Mouse (Mus musculus) kidney, postnatal 14 days (tissue): ENCODE measurements at regions not wholly inside any gene's neighbourhood (a gene's known extent, or its start where the extent isn't known, plus 50 kb on each side); places are given as distances from the start of the nearest gene placed in this dataset.
"Not testable (repeated sequence)": the region's sequence is repeated elsewhere in the genome, so short reads cannot be mapped to it uniquely, and the experiment has no call there.

Experiments used
- DNase-seq: peaks from one replicate; pipeline ENCODE4 v3.0.0; 2022; ENCODE audit warnings: mixed read lengths

GRCm38 (mm10) chr1:184669173-184669572 lies 63.2 kb downstream of the Hlx start:
- not testable (repeated sequence) for DNase-seq

DNA sequence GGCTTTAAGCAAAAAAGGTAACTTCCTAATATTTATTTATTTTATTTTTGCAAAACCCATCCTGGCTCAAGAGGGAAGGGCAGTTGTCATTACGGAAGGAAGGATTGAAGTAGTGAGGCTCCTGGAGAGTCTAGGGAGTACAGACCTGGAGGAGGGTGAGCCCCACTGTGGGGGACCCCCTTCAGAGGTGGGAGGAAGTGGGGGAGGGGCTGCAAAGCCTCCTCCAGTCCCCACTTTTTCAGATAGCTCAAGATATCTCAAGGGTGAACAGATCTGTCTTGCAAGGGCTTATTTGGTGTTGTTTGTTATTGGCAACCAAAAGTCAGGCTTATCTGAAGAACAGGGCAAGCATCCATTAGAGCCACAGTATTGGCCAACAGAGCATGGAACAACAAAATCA lies 64.0 kb downstream of the Hlx start:
- no peak for DNase-seq

DNA sequence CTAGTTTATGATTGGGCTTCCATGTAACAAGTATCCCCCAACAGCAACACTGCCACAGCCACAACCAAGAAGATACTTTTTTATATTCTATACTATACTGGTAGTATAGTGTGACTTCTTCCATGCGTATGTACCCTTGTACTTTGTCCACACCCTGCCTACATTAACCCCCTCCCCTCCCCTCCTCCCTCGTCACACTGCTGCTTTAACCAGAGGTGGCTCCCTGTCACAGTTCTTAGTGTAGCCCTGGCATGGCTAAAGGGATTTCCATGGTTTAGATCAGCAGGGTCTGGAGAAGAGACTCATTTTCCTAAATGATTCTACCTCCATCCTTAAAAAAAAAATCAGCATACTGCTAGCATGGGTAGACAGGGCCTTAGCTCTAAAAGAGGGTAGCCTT lies 64.4 kb downstream of the Hlx start:
- DNase-seq, result no peak

GRCm38 (mm10) chr1:184665243-184665642 lies 67.2 kb downstream of the Hlx start:
- no peak for DNase-seq

DNA sequence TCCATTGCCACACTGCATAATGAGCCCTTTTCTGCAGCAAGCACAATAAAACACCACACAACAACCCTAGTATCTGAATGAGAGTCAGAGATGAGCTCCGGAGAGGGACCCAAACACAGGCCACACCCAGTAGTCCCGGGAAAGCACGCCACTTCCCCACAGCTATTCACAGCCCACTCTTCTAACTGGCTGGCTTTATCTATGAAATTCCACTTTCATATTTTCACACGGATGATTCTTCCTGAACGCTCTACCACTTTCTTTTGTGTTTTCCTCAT lies 68.4 kb downstream of the Hlx start:
- DNase-seq, result no peak

DNA sequence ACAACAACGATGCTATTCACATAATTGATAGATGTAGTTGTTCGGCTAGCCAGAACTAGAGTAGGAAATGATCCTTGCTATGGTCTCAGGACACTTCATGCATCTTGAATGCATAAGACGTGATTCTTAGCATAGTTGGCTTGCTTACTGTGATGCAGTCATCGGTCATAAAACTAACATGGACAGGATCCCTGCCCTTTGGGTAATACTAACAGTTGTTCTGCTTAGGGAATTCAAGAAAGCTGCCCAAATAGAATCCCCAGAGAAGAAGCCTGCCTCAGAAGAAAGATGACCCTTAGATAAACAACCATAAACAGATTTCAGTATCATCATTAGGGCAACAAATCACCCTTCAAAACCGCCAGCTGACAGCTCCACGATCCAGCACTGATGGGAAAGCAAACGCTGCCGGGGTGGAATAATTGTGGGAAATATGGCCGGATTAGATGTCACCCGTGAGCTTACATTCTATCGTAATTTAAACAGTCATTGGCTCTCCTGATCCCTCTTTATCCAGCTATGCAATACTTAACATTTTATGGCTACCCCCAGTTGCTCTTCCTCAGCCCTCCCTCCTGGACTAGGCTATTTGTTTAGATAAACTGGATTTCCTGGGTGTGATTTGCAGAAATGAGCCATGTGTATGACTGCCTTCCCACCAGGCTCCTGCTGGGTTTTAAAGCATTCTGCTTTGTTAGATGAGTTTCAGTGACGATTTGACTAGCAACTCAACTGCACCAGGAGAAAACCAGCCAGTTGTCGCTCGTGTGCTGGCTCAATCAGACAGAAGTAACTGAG lies 68.9 kb downstream of the Hlx start:
- DNase-seq, result no peak

DNA sequence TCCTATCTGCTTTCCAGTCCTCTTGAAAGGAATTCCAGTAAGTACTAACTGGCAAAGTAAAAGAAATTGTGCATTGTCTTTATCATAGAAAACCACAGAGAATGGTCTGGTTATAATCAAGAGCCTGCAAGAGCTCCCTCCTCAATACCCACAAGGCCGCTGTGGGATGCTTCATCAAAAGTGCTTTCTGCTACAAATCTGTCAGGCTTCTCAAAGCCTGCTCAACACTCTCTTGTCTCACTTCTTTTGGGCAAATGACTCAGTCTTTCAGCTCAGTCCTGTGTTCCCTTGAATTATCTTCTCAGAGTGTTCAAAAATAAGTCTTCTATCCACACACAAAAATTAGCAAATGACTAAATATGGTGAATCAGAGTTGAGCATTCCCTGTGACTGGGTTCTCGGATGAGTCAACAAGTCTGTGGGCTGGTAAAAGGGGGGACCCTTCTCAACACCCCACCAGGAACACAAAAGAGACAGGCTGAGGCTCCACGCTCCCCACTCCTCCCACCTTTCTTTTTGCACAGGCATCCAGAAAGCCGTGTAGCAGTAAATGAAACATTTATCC lies 81.8 kb downstream of the Hlx start:
- DNase-seq, result no peak

DNA sequence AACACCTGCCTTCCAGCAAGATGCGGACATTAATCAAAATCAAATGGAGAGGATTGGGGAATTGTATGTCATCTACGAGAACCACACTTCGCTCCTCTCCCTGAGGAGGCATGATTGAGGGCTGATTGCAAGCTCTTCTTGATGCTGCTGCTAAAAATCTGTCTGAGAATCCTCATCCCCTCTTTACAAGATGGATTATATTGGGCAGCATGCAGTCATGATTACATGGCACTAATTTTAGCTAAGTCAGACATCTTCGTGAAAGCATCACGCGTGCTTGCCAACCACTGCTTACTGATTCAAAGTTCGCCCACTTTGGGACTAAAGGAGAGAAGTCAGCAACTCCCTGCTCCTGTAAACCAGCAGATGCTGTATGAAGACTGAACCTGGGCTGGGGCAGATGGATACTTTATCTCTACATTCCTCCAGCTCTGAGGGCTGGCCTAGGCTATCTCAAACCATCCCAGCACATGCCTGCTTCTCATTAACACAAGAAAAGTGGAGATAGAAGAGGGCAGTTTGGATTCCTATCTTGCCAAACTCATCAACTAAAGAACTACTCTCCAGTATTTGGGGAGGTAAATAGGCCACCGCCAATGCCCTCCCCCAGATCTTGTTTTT lies 84.4 kb downstream of the Hlx start:
- no peak for DNase-seq

DNA sequence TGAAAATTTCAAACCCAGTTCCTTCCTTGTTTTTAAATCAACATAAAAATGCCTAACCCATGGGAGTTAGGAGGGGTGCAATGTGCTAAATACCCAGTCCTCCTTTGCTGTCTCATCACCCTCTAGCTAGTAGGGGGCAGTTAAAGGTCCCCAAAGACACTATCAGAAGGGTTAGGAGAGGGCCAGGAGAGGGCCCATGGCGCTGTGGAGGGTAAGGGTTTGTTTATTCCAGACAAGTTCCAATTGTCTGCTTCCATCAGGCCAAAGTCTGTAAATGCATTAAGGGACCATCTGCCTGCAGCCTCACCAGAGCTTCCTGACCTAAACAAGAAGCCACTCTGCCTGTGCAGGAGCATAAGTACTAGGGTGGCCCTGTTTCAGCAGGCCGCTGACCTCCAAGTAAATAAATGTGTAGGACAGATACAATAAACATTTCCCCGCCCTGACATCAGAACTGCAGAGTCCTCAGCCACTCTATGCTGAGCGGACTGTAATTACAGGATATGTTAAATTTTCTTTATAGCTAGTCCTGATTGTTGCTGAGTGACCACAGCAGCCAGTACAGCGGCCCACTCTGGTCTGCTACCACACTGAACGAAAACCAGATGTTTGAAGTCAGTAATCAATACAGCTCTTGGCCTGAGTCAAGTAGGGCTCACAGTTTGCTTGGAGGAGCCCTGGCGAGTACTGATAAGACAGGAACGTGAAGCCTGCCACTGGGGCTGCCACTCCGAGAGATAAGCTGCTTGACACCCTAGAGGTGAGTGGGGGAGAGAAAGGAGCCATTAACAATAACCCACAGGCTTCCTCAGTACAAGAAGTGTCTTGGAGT lies 87.4 kb downstream of the Hlx start:
- no peak for DNase-seq

GRCm38 (mm10) chr1:184630695-184631475 lies 101.5 kb downstream of the Hlx start:
- DNase-seq, result no peak

DNA sequence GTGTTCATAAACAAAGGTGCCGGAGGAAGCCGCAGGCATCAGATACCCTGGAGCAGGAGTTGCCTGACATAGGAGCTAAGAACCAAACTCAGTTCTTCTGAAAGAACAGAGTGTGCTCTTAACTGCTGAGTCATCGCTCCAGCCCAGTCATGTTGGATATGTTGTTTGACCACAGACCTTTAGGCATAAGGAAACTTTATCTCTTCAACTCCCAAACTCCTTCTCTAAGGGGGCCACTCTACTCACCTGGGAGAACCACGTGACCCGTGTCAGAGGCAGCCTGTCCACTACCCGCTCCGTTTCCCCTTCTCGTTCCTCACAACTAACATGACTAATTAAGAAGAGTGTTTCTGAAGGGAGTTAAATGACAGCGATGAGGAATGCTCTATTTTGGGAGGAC lies 103.2 kb downstream of the Hlx start:
- no peak for DNase-seq

DNA sequence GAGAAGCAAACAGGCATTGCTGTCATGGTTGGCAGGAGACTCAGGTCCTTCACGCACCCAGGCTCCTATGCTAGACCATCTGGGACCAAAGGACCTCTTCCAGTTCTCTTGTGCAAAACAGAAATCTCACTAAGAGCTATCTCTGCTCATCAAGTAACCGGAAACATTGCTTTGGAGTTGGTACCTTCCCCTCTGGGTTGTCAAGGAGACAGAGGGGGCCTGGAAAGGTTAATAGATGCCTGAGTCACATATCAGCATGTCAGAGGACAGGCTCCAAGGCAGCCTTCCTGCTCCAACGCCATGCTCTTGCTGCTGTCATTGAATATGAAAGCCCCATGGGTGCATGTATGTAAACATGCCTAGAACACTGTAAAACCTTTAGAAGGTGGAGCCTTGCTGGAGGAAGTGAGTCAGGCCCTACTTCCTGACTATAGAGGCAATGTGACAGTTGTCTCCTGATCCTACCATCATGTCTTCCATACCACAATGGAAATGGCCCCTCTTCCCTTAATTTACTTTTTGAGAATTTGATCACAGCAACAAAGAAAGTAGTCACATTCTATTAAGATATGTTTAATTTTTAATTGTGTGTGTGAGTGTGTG lies 103.8 kb downstream of the Hlx start:
- no peak for DNase-seq

DNA sequence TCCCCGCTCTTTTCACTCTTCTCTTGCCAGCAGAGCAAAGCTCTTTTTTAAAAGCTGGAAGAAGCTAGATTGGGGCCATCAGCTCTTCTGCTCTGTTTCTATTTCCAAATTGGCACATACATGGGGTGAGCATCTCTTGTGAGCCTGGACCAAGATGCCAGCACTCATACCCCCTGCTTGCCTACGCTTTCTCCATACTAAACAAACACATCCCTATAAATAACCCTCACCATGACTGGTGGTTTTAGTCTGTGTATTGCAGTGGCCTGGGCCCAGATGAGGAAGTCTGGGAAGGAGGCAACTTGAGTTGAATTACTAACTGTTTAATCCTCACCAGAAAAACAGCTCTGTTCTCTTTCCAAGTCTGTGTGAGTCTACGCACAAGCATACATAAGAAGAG lies 110.0 kb downstream of the Hlx start:
- DNase-seq, result no peak

DNA sequence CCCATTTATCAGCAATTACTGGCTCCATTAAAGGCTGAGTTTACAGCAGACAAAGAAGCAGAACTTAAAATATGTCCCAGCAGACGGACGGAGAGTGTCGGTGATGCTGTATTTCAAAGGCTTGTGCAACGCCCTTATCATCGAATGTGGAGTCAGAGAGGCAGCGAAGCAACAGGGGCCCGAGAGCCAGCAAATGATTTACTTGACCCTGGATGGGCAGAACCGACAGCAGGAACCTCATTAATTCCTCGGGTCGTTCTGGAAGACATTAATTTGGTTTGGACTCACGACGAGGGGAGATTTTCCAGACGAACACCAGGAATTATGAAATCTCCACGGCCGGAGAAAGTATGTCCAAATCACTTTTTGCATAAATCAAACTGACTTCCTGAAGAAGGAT lies 110.5 kb downstream of the Hlx start:
- peak; percentile 12 for DNase-seq

GRCm38 (mm10) chr1:184617853-184618454 lies 114.5 kb downstream of the Hlx start:
- DNase-seq, result no peak

GRCm38 (mm10) chr1:184615991-184616390 lies 116.4 kb downstream of the Hlx start:
- DNase-seq, result no peak

- DNase-seq, result no peak
Observed at GRCm38 (mm10) chr1:184614699-184615415, 117.6 kb downstream of the Hlx start.

DNA sequence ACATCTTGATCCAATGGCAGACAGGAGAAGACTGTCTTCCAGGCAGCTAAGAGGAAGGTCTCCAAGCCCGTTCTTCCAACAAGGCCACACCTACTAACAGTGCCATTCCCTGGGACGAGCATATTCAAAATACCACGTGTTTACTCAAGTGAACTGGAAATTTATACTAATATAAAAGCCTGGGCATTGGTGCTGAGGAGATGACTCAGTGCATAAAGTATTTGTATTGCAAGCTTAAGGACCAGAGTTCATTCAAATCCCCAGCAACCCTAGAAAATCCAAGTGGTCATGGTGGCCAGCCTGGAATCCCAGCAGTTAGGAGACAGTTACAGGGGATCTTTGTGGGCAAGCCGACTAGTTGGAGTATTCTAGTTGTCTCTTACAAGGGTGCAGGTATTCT lies 119.5 kb downstream of the Hlx start:
- DNase-seq, result no peak

- DNase-seq, result no peak
Observed at GRCm38 (mm10) chr1:184608938-184609337, 123.5 kb downstream of the Hlx start.

- DNase-seq, result no peak
Observed at GRCm38 (mm10) chr1:184608338-184608737, 124.1 kb downstream of the Hlx start.

DNA sequence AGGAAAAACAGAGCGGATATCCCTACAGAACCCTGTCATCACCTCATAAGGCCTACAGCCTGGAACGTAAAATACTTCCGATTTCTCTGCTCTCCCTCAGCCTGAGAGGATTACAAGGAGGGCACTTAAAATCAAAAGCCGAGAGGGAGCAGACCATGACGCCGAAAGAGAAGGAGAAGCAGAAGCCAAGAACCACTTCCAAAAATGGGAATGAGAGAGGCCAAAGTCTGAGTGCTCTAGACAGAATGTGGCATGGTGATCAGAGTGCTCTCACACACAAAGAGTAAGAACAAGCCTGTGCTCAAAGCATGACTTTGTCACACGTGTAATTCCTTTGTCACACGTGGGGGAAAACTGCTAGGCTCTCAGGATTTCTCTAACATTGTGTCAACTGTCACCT lies 125.9 kb downstream of the Hlx start:
- no peak for DNase-seq
